Mouse (Mus musculus): ENCODE results near the gene Trmt61a.
"Not testable (repeated sequence)": the region's sequence is repeated elsewhere in the genome, so short reads cannot be mapped to it uniquely, and the experiment has no call there.

Gene Trmt61a

DNA sequence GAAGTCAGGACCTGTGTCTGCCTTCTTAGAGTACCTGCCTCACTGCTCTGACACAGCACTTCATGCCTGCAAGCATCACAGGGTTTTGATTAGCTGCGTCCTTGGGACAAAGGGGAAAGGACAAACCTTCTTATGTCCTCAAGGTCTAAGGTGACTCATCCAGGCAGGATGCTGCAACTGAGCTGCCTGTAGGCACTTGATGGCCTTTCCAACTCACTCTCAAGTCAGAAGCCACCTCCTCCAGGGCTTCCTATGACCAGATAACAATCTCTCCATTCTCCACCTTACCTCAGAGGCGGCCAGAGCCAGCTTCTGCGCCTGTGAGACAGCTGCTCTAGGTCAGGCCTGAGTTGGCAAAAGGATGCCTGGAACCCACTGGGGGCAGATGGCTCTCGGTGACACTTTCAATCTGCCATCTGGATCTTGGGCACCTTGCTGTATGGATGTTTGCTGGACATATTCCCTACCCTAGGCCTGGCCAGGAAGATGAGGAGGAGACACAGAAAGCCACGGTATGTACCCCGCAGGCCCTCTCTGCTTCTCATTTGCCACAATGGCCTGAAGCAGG lies 20.5 kb downstream of the Trmt61a start:
- DNase-seq, result no peak

DNA sequence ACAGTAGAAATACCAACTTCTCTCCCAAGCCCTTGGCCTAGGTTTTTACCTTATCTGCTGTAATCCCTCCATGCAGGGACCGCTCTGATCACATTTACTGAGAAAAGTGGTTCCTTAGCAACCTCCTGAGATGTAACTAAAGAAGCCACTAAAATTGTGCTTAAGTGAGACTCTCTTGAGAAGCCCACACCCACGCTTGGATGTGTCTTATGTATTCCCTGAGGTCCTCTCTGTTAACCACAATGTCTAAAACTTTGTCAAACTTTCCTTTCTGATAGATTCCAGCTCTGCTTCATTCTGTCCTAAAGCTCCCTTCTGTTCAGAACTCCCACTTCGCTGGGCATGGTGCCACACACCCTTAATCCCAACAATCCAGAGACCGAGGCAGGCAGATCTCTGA lies 21.6 kb downstream of the Trmt61a start:
- no peak for DNase-seq

GRCm38 (mm10) chr12:111700920-111701458 lies 23.1 kb downstream of the Trmt61a start:
- DNase-seq, result no peak

GRCm38 (mm10) chr12:111703301-111703700 lies 25.4 kb downstream of the Trmt61a start:
- no peak for DNase-seq

- no peak for DNase-seq
These were observed 26.7 kb downstream of the Trmt61a start for GRCm38 (mm10) chr12:111704609-111705008.

DNA sequence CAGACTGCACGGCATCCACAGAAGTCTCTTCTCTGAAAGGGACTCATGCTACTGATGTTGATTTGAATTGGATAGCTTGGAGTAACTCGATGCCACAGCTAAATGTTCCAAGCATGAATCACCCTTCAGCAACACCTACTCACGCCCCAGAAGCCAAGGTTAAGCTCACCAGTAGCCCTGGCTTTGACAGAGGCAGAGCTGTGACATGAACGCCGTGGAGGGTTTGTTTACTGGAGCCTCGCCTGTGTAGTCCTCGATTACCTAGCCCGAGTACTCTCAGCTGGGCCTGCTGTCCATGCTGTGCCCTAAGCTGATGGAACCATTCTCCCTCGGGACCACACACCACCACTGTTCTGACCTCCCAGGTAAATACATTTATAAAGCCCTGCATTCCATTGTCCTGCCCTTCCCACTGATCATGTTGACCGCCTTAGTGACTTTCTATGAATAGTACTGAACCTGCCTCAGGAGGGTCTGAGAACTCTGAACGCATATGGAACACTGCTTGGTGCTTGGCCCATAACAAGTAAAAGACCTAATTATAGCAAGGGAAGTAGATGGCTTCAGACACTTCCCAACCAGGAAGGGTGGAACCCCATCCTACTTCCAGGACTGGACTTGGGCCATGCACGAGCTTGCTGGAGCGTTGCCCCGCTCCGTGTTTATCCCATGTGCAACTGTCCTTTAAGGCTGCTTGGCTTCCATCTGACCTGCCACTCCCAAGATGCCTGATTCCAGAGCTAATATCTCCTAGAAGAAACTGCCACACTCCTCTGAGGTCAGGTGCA lies 27.5 kb downstream of the Trmt61a start:
- peak; percentile 83 for DNase-seq

DNA sequence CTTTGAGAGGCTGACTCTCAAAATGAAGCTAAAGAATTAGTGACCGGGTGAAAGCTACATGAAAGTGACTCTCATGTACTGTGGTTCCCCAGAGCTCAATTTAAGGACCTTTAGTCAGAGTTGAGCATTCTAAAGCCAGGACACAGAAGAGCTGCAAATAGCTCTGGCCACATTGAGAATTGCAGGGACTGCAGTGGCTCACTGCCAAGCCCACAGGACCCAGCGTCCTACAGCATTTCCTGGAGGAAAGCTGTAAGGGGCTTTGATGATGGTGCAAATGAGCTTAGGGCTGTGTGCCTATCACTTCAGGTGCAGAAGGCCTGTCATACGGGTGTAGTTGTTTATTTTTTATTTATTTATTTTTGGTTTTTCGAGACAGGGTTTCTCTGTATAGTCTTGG lies 30.3 kb downstream of the Trmt61a start:
- no peak for DNase-seq

- no peak for DNase-seq
These were observed 32.2 kb downstream of the Trmt61a start for GRCm38 (mm10) chr12:111710091-111710490.

- no peak for DNase-seq
These were observed 34.6 kb downstream of the Trmt61a start for GRCm38 (mm10) chr12:111712476-111712875.

DNA sequence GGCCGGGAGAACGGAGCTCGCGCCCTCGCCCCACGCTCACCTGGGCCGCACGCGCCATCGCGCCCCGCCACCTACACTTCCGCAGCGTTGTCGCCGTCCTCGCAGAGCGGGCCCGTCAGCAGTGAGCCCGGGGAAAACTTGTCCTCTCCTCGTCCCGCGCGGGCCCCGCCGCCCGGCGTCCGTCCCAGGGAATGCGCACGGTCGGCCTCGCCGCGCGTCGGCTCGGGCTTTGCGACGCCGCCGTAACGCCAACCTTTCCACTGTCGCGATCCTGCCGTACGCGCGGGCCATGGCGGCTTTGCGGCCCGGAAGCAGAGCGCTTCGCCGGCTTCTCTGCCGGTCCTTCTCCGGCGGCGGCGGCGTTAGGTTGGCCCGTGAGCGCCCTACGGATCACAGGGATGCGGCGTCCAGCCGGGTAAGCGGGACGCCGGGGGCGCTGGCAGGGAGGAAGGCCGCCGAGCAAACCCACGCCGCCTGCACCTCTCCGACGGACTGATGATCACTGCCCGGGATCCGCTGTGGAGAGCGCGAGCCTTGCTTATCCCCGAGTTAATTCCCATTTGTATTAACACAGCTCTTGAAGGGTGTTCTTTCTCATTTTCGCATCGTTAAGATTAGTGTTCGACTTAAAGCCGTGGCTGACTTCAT lies 35.2 kb downstream of the Trmt61a start, which contains the start of the genes Bag5 and Apopt1:
TSS of gene Bag5 (minus strand) at position 254 of the 648 bp plus-strand sequence.
TSS of gene Apopt1 (plus strand) at position 258 of the 648 bp plus-strand sequence.
- peak; percentile 88 for DNase-seq

GRCm38 (mm10) chr12:111713880-111714279 lies 36.0 kb downstream of the Trmt61a start:
- DNase-seq, result not testable (repeated sequence)

GRCm38 (mm10) chr12:111716505-111716904 lies 38.6 kb downstream of the Trmt61a start:
- DNase-seq, result no peak

DNA sequence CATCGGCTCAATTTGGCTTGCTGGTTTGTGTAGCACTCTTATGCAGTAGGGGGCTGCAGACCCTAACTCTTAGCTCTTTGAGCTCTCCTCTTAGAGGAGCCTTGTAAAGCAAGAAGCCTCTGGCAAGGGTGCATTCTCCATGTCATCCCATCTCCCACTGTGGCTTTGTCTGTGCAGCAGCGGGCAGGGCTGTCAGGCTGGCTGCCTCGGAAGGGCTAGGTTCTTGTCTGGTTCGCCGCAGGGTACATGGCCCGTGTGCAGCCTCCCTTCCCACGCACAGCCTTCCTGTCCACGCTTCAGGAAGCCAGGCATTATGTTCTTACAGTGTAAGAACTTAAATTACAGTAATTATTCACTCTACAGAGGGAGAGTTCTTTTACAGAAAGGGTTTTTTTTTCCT lies 40.8 kb downstream of the Trmt61a start:
- no peak for DNase-seq

DNA sequence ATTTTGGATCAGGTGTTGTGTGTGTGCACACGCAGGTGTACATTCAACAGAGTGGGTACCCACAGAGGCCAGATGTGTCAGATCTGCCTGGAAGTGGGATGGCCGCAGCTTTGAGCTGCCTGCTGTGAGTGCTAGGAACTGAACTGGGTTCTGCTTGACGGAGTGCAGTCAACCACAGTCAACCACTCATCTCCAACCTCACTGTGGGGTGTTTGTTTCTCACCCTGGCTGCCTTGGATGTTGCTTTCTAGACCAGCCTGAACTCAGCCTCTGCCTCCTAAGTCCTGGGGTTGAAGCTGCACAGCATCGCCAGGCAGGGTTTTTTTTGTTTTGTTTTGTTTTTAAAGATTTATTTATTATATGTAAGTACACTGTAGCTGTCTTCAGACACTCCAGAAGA lies 42.3 kb downstream of the Trmt61a start:
- DNase-seq, result no peak

DNA sequence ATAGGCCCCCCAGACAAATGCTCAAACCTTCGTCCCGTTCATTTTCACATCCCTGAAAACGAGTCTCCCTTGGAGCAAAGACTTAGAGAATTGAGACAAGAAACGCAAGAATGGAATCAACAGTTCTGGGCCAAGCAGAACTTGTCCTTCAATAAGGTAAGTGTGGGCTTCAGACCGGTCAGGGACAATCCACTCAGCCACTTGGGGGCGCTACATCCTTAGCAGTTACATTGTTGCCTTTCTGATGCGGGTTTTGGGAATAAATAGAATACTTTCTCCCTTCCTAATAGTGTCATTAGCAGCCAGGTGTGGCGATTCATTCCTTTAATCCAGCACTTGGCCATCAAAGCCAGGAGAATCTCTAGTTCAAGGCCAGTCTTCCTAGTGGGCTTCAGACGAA lies 44.7 kb downstream of the Trmt61a start:
- no peak for DNase-seq

GRCm38 (mm10) chr12:111724638-111725337 lies 46.9 kb downstream of the Trmt61a start:
- DNase-seq, result no peak

- no peak for DNase-seq
These were observed 47.6 kb downstream of the Trmt61a start for GRCm38 (mm10) chr12:111725338-111726121.

DNA sequence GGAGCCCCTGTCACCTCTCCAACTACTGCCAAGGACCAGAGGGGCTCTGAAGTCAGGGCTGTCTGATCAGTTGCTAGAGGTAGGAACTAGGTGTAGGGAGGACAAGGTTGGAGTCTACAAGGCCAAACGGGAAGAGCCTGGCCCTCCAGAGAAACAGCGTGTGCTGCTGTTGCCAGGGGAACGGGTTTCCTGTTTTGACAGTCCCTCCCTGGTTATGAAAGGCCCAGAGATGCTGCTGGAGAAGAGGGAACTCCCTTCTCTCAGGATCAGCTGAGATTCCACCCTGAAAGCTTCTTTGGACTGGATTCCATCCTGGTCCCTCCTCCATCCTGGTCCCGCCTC lies 48.2 kb downstream of the Trmt61a start:
- DNase-seq, result peak; percentile 35

DNA sequence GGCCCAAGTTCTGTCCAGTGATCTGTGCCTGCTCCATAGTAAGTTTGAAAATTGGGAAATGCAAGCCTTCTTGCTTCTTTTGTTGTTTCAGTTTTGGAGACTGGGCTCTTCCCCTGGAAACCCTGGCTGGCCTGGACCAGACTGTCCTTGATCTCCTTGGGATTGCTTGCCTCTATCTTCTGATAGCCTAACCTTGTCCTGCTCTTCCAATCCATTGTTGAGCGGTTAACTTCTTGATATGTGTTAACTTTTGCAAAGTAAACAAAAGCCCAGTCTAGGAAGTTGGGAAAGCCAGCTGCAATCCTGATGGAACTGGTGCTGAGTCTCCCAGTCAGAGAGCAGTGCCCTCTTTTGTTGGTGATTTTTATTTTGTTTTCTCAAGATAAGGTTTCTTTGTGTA lies 50.1 kb downstream of the Trmt61a start:
- DNase-seq, result no peak

DNA sequence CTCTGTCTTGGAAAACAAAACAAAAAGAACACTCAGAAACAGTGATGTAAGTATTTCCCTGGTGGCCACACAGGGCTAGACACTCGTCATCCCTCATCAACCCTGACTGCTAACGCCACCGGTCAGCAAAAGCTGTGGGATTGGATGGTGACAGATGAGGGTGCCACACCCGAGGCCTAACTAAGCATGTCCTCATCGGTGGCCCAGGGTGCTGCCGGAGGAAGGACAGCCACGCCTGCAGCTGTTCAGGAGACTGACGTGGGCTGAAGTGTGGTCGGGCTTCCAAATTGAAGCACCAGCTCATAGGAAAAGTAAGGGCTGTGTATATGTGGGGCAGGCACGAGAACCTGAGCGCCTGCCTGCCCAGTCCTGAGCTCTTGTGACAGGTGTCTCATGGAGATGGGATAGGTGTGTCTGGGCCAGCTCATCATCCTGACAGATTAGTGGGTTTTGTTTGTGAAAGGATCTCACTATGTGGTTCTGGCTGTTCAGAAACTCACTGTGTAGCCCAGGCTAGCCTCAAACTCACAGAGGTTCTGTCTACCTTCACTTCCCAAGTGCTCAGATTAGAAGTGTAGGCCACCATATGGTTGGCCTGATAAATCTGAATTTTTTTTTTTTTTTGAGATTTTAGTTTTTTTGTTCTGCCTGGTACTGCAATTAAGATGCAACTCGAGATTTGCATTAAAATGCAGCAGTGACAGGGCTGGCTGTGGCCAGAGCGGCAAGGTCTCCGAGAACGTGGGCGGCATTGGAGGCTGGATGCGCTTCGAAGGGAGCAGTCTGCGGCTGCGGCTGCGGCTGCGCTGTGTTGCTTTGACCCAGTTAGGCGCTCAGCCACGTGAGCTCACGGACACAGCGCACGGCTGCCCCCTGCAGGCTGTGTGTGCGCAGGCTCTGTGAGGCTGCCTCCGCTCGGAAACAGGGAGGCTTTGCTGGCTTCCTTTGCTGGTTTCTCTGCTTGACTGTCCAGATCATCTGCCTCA lies 54.2 kb downstream of the Trmt61a start:
- peak; percentile 77 for DNase-seq

DNA sequence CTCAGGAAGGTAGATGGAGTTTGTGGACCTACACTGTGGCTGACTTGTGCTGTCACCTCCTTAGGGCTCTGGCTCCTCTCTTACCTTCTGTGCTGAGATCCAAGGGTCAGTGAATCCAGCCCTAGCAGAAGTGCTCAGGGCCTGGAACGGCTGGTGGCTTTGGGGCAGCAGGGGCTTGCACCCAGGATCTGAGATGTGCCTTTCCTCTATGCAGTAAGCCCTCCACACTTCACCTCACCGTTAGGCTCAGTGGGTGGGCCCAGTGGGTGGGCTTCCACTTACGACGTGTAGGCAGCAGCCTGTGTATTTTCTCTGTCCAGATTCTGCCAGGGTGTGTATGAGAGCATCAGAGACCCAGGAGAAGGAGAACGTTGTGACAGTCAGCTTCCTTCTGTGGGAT lies 55.0 kb downstream of the Trmt61a start:
- no peak for DNase-seq

Measured in kidney, adult 11 months (tissue).